Mouse (Mus musculus) kidney, postnatal 25 days (tissue): ENCODE measurements around the gene Kalrn.
A peak's percentile ranks its signal among the peaks of the same experiment; 100 is the strongest.
"Not testable (repeated sequence)": the region's sequence is repeated elsewhere in the genome, so short reads cannot be mapped to it uniquely, and the experiment has no call there.

Experiments
- DNase-seq, 2 experiments: peaks; one replicate each; pipeline ENCODE4 v3.0.0; 2021; ENCODE audit warnings: mixed read lengths in 2 of 2

Kalrn gene

GRCm38 (mm10) chr16:34095093-34095465 is 478.3 kb downstream of the Kalrn start:
- DNase-seq: no peak

- DNase-seq: peak; percentile 28 to 62
Measured at GRCm38 (mm10) chr16:34094446-34095092, 478.8 kb downstream of the Kalrn start.

GRCm38 (mm10) chr16:34093734-34094445 is 479.4 kb downstream of the Kalrn start:
- no peak for DNase-seq

- no peak for DNase-seq
Measured at GRCm38 (mm10) chr16:34089528-34090095, 483.7 kb downstream of the Kalrn start.

- no peak for DNase-seq
Measured at GRCm38 (mm10) chr16:34089022-34089421, 484.3 kb downstream of the Kalrn start.

- DNase-seq: no peak
Measured at GRCm38 (mm10) chr16:34088331-34088730, 485.0 kb downstream of the Kalrn start.

GRCm38 (mm10) chr16:34084135-34084920 is 489.0 kb downstream of the Kalrn start:
- no peak for DNase-seq

GRCm38 (mm10) chr16:34082494-34083469 is 490.6 kb downstream of the Kalrn start:
- DNase-seq: no peak

GRCm38 (mm10) chr16:34081683-34082438 is 491.5 kb downstream of the Kalrn start:
- peak in 1 of 2 experiments; percentile 72 for DNase-seq

- DNase-seq: not testable (repeated sequence)
Measured at GRCm38 (mm10) chr16:34081314-34081682, 492.0 kb downstream of the Kalrn start.

- DNase-seq: no peak
Measured at GRCm38 (mm10) chr16:34080818-34081217, 492.5 kb downstream of the Kalrn start.

GRCm38 (mm10) chr16:34079511-34079910 is 493.8 kb downstream of the Kalrn start:
- no peak for DNase-seq

GRCm38 (mm10) chr16:34078732-34079131 is 494.6 kb downstream of the Kalrn start:
- no peak for DNase-seq

- no peak for DNase-seq
Measured at GRCm38 (mm10) chr16:34076101-34076500, 497.2 kb downstream of the Kalrn start.

- DNase-seq: no peak
Measured at GRCm38 (mm10) chr16:34073930-34074329, 499.4 kb downstream of the Kalrn start.

GRCm38 (mm10) chr16:34072136-34072535 is 501.2 kb downstream of the Kalrn start:
- DNase-seq: no peak

- no peak for DNase-seq
Measured at GRCm38 (mm10) chr16:34071223-34071825, 502.0 kb downstream of the Kalrn start.

GRCm38 (mm10) chr16:34069481-34069880 is 503.9 kb downstream of the Kalrn start:
- no peak for DNase-seq

GRCm38 (mm10) chr16:34066922-34067321 is 506.4 kb downstream of the Kalrn start:
- DNase-seq: peak in 1 of 2 experiments; percentile 28

GRCm38 (mm10) chr16:34066376-34066775 is 507.0 kb downstream of the Kalrn start:
- no peak for DNase-seq

- DNase-seq: no peak
Measured at GRCm38 (mm10) chr16:34063313-34063712, 510.0 kb downstream of the Kalrn start.
